10 mouse cellular contexts compared by ENCODE assay signal in genomic region chr6:52165441-52166370, GRCm38 (mm10). TPM values are rescaled to one million over a fixed set of nuclear protein-coding genes. Genes with fewer than 3 reads are reported as not detected.
DNase-seq lines count a peak whose midpoint lies in the region; ATAC-seq and TF ChIP-seq lines count a peak whose summit lies in the region.
"Had no signal": no experiment of that assay in that cellular context is flagged by ENCODE, and none has a peak within 500 bp of the region (broad histone marks: within the 10 kb centered on the region; RNA-seq: fewer than 3 reads in every experiment).

No protein-coding gene starts in this region.

- no peak for TF ChIP-seq EP300 in heart, adult 2 months (IDR thresholded peaks at IDR 0.05; ENCODE audit: insufficient read depth, low read depth, low read length)

- peaks cover 20% of the 10 kb centered on the region for H3K27me3 ChIP-seq in heart, adult 2 months (ENCODE audit: control insufficient read depth, insufficient read depth, low read length)
- peaks cover 62% of the 10 kb centered on the region for H3K27me3 ChIP-seq in embryonic facial prominence, embryonic 11.5 days (ENCODE audit: control insufficient read depth, insufficient read depth, low read length)
- no peaks in the 10 kb centered on the region for H3K27me3 ChIP-seq in kidney, adult 2 months (replicated peaks; ENCODE audit: control insufficient read depth, insufficient read depth, low read length)
- H3K27me3 ChIP-seq: CH12.LX had no signal

- H3K36me3 ChIP-seq in heart, adult 2 months (ENCODE audit: control insufficient read depth, insufficient read depth, low read length), result no peaks in the 10 kb centered on the region
- H3K36me3 ChIP-seq in embryonic facial prominence, embryonic 11.5 days (replicated peaks; ENCODE audit: control insufficient read depth, insufficient read depth, low read depth, low read length), result no peaks in the 10 kb centered on the region
- no peaks in the 10 kb centered on the region; the same call in 1 of the 2 replicates for H3K36me3 ChIP-seq in kidney, adult 2 months (ENCODE audit: control insufficient read depth, insufficient read depth, low read length)

- H3K4me1 ChIP-seq in heart, adult 2 months (ENCODE audit: control insufficient read depth, insufficient read depth, low read length), result no peaks in the 10 kb centered on the region
- no peaks in the 10 kb centered on the region for H3K4me1 ChIP-seq in embryonic facial prominence, embryonic 11.5 days (ENCODE audit: control insufficient read depth, insufficient read depth, low read length)
- H3K4me1 ChIP-seq in kidney, adult 2 months (ENCODE audit: control insufficient read depth, insufficient read depth, low read length), result 0 out of 2 replicates have a peak, but pooled peaks cover 4% of the 10 kb centered on the region

- no peak overlapping the region for H3K9ac ChIP-seq in heart, adult 2 months (ENCODE audit: low read depth, low read length)
- H3K9ac ChIP-seq in embryonic facial prominence, embryonic 11.5 days (replicated peaks; ENCODE audit: low read length), result peak overlapping the region; percentile 62

- no peak for ATAC-seq in embryonic facial prominence, embryonic 11.5 days (replicated peaks; ENCODE audit: insufficient number of reproducible peaks, low FRiP score, low TSS enrichment, low read depth)

- H3K4me3 ChIP-seq in heart, adult 2 months, result 0 out of 2 replicates have a peak overlapping the region, but pooled peaks have one; percentile 16
- H3K4me3 ChIP-seq in embryonic facial prominence, embryonic 11.5 days (ENCODE audit: low read depth, low read length), result peak overlapping the region; percentile 34
- H3K4me3 ChIP-seq in kidney, adult 2 months (ENCODE audit: insufficient read depth, low read depth, low read length), result peak overlapping the region; percentile 7

- H3K27ac ChIP-seq in heart, adult 2 months, result no peak overlapping the region
- peak overlapping the region; percentile 38 for H3K27ac ChIP-seq in embryonic facial prominence, embryonic 11.5 days (replicated peaks; ENCODE audit: low read depth, low read length)
- H3K27ac ChIP-seq in kidney, adult 2 months (ENCODE audit: insufficient read depth, low read depth, low read length), result peak overlapping the region; percentile 24; the same call in 1 of the 2 replicates
- H3K27ac ChIP-seq: macrophage had no signal

- intact Hi-C loops in heart, adult 2 months (cut with DNase I), result no loop called here
- intact Hi-C loops in heart, postnatal 10 days (cut with DNase I), result no loop called here
- intact Hi-C loops in left cerebral cortex, postnatal 36 days (cut with DNase I), result loop anchor here (5.0 kb wide), 1 partner anchor 37 kb away; the partner anchor contains the start of gene Hoxa5

- no peak for DNase-seq in heart, adult 2 months
- DNase-seq in heart, postnatal 10 days, result no peak
- no peak for DNase-seq in embryonic facial prominence, embryonic 11.5 days (ENCODE audit: low spot score)
- DNase-seq in kidney, adult 2 months, result peak; percentile 52
- peak; percentile 62 for DNase-seq in lung, postnatal 36 days
- no peak for DNase-seq in left cerebral cortex, postnatal 36 days (ENCODE audit: low spot score in 2 of 2)
- DNase-seq in frontal cortex, postnatal 25 days (ENCODE audit: low spot score in 2 of 2), result no peak
- no peak for DNase-seq in thymus, postnatal 25 days

- H3K79me2 ChIP-seq in heart, adult 2 months (replicated peaks; ENCODE audit: control insufficient read depth, insufficient read depth, low read length), result no peaks in the 10 kb centered on the region

- TF ChIP-seq CTCF in heart, adult 2 months (IDR thresholded peaks at IDR 0.05), result no peak
- TF ChIP-seq CTCF in kidney, adult 2 months (conservative IDR thresholded peaks at IDR 0.05; ENCODE audit: insufficient read depth, insufficient read length, low read depth, low read length), result no peak

- 5% methylated on average over 27 of the region's 28 CpGs for WGBS in heart, adult 2 months
- under 1% methylated on average over 28 of the region's 28 CpGs for WGBS in embryonic facial prominence, embryonic 11.5 days
- 56% methylated on average over 28 of the region's 28 CpGs for WGBS in kidney, adult 2 months

- peak overlapping the region; percentile 5 for H3K4me2 ChIP-seq in embryonic facial prominence, embryonic 11.5 days (ENCODE audit: low read depth, low read length)

- no peaks in the 10 kb centered on the region for H3K9me3 ChIP-seq in embryonic facial prominence, embryonic 11.5 days (replicated peaks; ENCODE audit: control insufficient read depth, low read length)

- TF ChIP-seq POLR2A in heart, adult 2 months (IDR thresholded peaks at IDR 0.05; ENCODE audit: insufficient read depth, low read depth, low read length), result no peak
- TF ChIP-seq POLR2A in kidney, adult 2 months (IDR thresholded peaks at IDR 0.05; ENCODE audit: low read depth, low read length), result no peak

RNA-seq across cellular contexts. Expression of gene Hoxa2, which starts 1.1 kb away (rescaled TPM):
- total RNA-seq in heart, adult 2 months (2021), result under 1 TPM; 0.11 to 0.21 TPM
- 0.84 TPM in 1 of 2 replicates, not detected in the other for polyA plus RNA-seq in heart, adult 2 months (2012; rRNA removed)
- 1 to 10 TPM in 1 of 2 experiments, under 1 TPM in 1; 0.98 to 1.0 TPM for total RNA-seq in heart, postnatal 10 days (2021)
- 19.4 and 24.1 TPM in 2 replicates for polyA plus RNA-seq in embryonic facial prominence, embryonic 11.5 days (2014; fragmentation: Nextera tagmentation; extraction: Ambion mirVana)
- 1.3 and 1.6 TPM in 2 replicates for polyA plus RNA-seq in kidney, adult 2 months (2012; rRNA removed)
- not detected for total RNA-seq in left cerebral cortex, postnatal 36 days (2021)
- total RNA-seq: CH12.LX had no signal
- polyA plus RNA-seq: macrophage had no signal

RNA-seq across cellular contexts. Expression of gene Hoxa1, which starts 7.6 kb away (rescaled TPM):
- under 1 TPM in 1 of 2 experiments, not detected in 1; 0.20 TPM for total RNA-seq in heart, adult 2 months (2021)
- polyA plus RNA-seq in heart, adult 2 months (2012; rRNA removed), result 0.32 and 0.43 TPM in 2 replicates
- total RNA-seq in heart, postnatal 10 days (2021), result under 1 TPM; 0.22 to 0.30 TPM
- polyA plus RNA-seq in embryonic facial prominence, embryonic 11.5 days (2014; fragmentation: Nextera tagmentation; extraction: Ambion mirVana), result 1.1 TPM in 2 replicates
- 1.2 and 1.3 TPM in 2 replicates for polyA plus RNA-seq in kidney, adult 2 months (2012; rRNA removed)
- total RNA-seq in left cerebral cortex, postnatal 36 days (2021), result not detected

RNA-seq across cellular contexts. Expression of gene 5730596B20Rik, which starts 11.6 kb away (rescaled TPM):
- not detected for total RNA-seq in heart, adult 2 months (2021)
- polyA plus RNA-seq in heart, adult 2 months (2012; rRNA removed), result not detected in 2 replicates
- under 1 TPM; 0.10 to 0.17 TPM for total RNA-seq in heart, postnatal 10 days (2021)
- polyA plus RNA-seq in embryonic facial prominence, embryonic 11.5 days (2014; fragmentation: Nextera tagmentation; extraction: Ambion mirVana), result 0.13 and 0.22 TPM in 2 replicates
- 0.19 and 0.22 TPM in 2 replicates for polyA plus RNA-seq in kidney, adult 2 months (2012; rRNA removed)
- not detected for total RNA-seq in left cerebral cortex, postnatal 36 days (2021)
- total RNA-seq: CH12.LX had no signal
- polyA plus RNA-seq: macrophage had no signal

RNA-seq across cellular contexts. Expression of gene Hoxa4, which starts 25.8 kb away (rescaled TPM):
- under 1 TPM; 0.14 to 0.34 TPM for total RNA-seq in heart, adult 2 months (2021)
- polyA plus RNA-seq in heart, adult 2 months (2012; rRNA removed), result 0.76 and 0.84 TPM in 2 replicates
- total RNA-seq in heart, postnatal 10 days (2021), result 1 to 10 TPM in 1 of 2 experiments, under 1 TPM in 1; 0.69 to 1.3 TPM
- 0.31 and 0.34 TPM in 2 replicates for polyA plus RNA-seq in embryonic facial prominence, embryonic 11.5 days (2014; fragmentation: Nextera tagmentation; extraction: Ambion mirVana)
- 2.8 TPM in 2 replicates for polyA plus RNA-seq in kidney, adult 2 months (2012; rRNA removed)
- total RNA-seq in left cerebral cortex, postnatal 36 days (2021), result not detected
- total RNA-seq: CH12.LX had no signal

RNA-seq across cellular contexts. Expression of gene Hoxa5, which starts 38.7 kb away (rescaled TPM):
- under 1 TPM; 0.26 to 0.45 TPM for total RNA-seq in heart, adult 2 months (2021)
- 0.94 and 0.96 TPM in 2 replicates for polyA plus RNA-seq in heart, adult 2 months (2012; rRNA removed)
- total RNA-seq in heart, postnatal 10 days (2021), result 1 to 10 TPM; 1.2 to 1.6 TPM
- 0.39 and 1.4 TPM in 2 replicates for polyA plus RNA-seq in embryonic facial prominence, embryonic 11.5 days (2014; fragmentation: Nextera tagmentation; extraction: Ambion mirVana)
- polyA plus RNA-seq in kidney, adult 2 months (2012; rRNA removed), result 6.9 and 8.1 TPM in 2 replicates
- not detected for total RNA-seq in left cerebral cortex, postnatal 36 days (2021)

Comparison
In these comparisons a context has a peak if more than half of its experiments do, and no peak if none do; other contexts are left out.
1. DNase-seq: peak in kidney, adult 2 months (single experiment) and lung, postnatal 36 days (single experiment); none in heart, adult 2 months (0 of 2), heart, postnatal 10 days (0 of 2), embryonic facial prominence, embryonic 11.5 days (single experiment), left cerebral cortex, postnatal 36 days (0 of 2), frontal cortex, postnatal 25 days (0 of 2) and thymus, postnatal 25 days (single experiment).
2. Peak in every context shown above with its lines, with median percentiles within 50 percentile points of each other: H3K4me3 ChIP-seq.